Mouse (Mus musculus): ENCODE measurements around the gene Flywch2. TPM values are rescaled to one million over a fixed set of nuclear protein-coding genes. Genes with fewer than 3 reads are reported as not detected.
A peak's percentile ranks its signal among the peaks of the same experiment; 100 is the strongest.

The Flywch2 gene
- polyA plus RNA-seq, 1 experiment from 2014 or later = 44.0 TPM

DNA sequence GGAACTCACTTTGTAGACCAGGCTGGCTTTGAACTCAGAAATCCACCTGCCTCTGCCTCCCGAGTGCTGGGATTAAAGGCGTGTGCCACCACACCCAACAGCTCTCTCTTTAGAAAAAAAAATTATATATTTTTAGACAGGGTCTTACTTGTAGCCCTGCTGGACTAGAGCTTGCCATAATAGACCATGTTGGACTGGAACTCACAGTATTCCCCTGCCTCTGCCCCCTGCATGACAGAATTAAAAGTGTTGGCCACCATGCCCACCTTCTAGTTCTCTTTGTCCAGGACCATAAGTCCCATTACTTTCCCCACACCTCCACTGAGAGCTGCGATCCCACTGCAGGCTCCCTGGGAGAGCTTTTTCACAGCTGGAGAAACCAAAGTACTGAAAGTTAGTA, 38.4 kb downstream of the Flywch2 start:
- peaks cover 53% of the 10 kb centered on the region for H3K27me3 ChIP-seq
- WGBS = 76% methylated on average over 3 of the region's 3 CpGs
- peaks cover 11% of the 10 kb centered on the region for H3K36me3 ChIP-seq
- H3K9ac ChIP-seq = no peak overlapping the region
- H3K27ac ChIP-seq (replicated peaks) = no peak overlapping the region
- no peaks in the 10 kb centered on the region for H3K9me3 ChIP-seq (replicated peaks)
- H3K4me1 ChIP-seq = peaks cover 34% of the 10 kb centered on the region
- no peak for ATAC-seq (ENCODE audit: insufficient number of reproducible peaks, low FRiP score, low TSS enrichment, low read depth)
- H3K4me2 ChIP-seq (replicated peaks) = no peak overlapping the region
- H3K4me3 ChIP-seq (replicated peaks) = no peak overlapping the region

DNA sequence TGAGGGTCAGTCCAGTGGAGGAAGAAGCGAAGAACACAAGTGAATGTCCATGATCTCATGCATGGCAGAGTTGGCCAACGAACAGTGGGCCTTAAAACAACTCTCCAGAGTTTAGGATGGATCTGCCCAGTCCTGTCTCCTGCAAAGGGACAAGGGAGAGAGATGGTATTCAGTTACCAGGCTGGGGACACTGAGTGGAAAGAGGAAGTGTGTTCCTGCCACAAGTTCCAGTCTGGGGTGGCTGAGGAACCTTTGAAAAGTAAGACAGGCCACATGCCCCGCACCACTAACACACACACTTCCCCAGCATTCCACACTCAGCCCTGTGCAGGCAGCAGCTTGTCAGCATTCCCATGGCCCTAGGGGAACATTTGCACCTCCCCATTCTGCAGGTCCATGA, 39.1 kb downstream of the Flywch2 start:
- Histone ChIP-seq H3K4me3 (replicated peaks) (no peak overlapping the region), H3K9ac (no peak overlapping the region), H3K36me3 (peaks cover 4% of the 10 kb centered on the region; the same call in 1 of the 2 replicates), H3K4me2 (replicated peaks) (no peak overlapping the region), H3K9me3 (replicated peaks) (no peaks in the 10 kb centered on the region), H3K4me1 (peaks cover 41% of the 10 kb centered on the region), H3K27me3 (peaks cover 60% of the 10 kb centered on the region), H3K27ac (replicated peaks) (0 out of 2 replicates have a peak overlapping the region, but pooled peaks have one; percentile 22)
- 76% methylated on average over 3 of the region's 3 CpGs for WGBS
- ATAC-seq (ENCODE audit: insufficient number of reproducible peaks, low FRiP score, low TSS enrichment, low read depth) = no peak

DNA sequence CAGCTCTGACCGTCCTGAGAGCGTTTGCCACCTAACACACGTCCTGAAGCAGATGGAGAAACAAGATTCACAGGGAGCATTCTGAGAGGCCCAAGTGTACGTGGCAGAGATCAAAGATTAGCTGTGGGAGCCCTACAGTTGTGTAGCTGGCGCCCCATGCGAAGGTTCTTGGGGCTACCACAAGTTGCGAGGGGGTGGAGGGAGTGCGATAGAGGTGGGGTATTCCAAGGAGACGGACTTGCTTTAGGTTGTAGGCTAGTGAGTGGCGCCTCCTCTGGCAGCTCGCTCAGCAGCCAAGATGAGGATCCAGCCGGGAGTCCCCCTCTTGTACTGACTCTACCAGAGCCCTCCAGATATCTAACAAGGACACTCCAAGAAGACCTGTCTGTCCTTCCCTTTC, 39.6 kb downstream of the Flywch2 start:
- H3K27me3 ChIP-seq = peaks cover 64% of the 10 kb centered on the region
- H3K9ac ChIP-seq = no peak overlapping the region
- 0 out of 2 replicates have a peak overlapping the region, but pooled peaks have one; percentile 22 for H3K27ac ChIP-seq (replicated peaks)
- peak overlapping the region; percentile 42 for H3K4me3 ChIP-seq (replicated peaks)
- no peak for ATAC-seq (ENCODE audit: insufficient number of reproducible peaks, low FRiP score, low TSS enrichment, low read depth)
- H3K36me3 ChIP-seq = no peaks in the 10 kb centered on the region
- peaks cover 45% of the 10 kb centered on the region for H3K4me1 ChIP-seq
- H3K9me3 ChIP-seq (replicated peaks) = no peaks in the 10 kb centered on the region
- H3K4me2 ChIP-seq (replicated peaks) = peak overlapping the region; percentile 62
- WGBS = 5% methylated on average over 12 of the region's 12 CpGs

DNA sequence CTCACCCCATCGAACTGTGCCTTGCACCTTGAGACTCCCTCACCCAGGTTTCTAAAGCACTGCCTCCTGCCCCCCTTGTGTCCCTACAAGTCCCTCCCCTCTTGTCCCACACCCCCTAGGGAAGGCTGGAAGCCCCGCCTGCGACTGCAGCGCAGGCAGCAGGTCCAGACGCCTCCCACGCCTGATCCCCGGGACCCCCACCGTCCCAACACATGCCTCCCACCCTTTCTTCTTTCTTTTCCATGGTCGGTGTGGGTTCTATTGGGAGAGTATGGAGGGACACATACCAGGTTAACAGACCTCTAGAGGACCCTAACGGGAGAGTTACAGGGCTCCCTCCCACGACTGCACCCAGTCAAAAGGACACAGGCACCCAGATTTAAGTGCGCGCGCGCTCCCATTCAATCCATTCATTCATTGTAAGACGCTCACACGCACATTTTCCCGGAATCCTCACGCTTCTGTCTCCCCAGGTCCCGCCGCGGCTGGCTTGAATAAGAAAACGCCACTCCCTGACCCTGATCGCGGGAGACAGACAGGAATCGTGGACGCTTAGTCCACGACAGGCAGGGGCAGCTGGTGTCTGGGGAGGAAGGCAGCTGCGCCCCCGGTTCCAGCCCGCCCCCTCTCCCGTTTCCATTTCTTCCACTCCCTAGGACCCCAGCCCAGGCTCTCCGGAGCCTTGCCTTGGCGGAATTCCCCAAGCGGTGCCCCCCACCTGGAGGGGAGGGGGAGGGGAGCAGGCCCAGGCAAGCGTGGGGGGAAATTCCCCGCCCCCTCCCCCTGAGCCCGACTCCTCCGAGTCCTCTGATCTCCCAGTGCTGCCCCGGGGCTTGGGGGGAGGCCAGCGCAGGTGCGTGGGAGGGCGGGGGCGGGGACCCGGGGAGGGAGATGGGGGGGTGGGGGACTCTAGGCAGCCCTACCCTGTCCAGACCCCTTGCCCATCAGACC, 40.3 kb downstream of the Flywch2 start, which contains the start of gene Kremen2:
Gene Kremen2, minus strand, starts transcription at position 533 of the 951 bp plus-strand sequence.
- Histone ChIP-seq H3K27ac (replicated peaks) (peak within 1 kb of the TSS; percentile 34; the same call in 1 of the 2 replicates), H3K9me3 (replicated peaks) (no peaks in the 10 kb centered on the region), H3K4me3 (replicated peaks) (peak within 1 kb of the TSS; percentile 42), H3K4me1 (peaks cover 49% of the 10 kb centered on the region), H3K4me2 (replicated peaks) (peak within 1 kb of the TSS; percentile 62), H3K27me3 (peaks cover 70% of the 10 kb centered on the region), H3K9ac (no peak within 1 kb of the TSS), H3K36me3 (no peaks in the 10 kb centered on the region)
- 1% methylated on average over 42 of the region's 45 CpGs for WGBS
- no peak for ATAC-seq (ENCODE audit: insufficient number of reproducible peaks, low FRiP score, low TSS enrichment, low read depth)

DNA sequence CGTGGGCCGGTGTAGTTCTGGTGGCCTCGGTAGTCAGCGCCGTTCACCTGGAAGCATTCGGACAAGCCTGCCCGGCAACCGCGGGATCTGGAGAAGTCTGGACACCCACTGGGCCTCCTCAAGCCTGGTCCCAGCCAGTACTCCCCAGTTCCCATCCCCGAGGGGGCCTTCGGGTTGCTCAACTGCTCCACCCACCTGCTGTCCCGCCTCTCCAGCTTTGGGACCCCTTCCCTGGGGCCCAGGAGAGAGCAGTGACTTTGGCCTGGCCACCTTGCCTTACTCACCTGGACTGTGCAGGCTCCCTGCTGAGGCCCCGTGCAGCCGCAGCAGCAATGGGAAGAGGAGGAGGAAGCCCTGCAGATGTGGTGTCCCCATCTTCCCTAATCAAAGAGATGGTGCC, 41.2 kb downstream of the Flywch2 start:
- peaks cover 73% of the 10 kb centered on the region for H3K27me3 ChIP-seq
- peak overlapping the region; percentile 42 for H3K4me3 ChIP-seq (replicated peaks)
- peaks cover 54% of the 10 kb centered on the region for H3K4me1 ChIP-seq
- H3K27ac ChIP-seq (replicated peaks) = no peak overlapping the region
- H3K36me3 ChIP-seq = no peaks in the 10 kb centered on the region
- 3% methylated on average over 14 of the region's 14 CpGs for WGBS
- peak overlapping the region; percentile 62 for H3K4me2 ChIP-seq (replicated peaks)
- ATAC-seq (ENCODE audit: insufficient number of reproducible peaks, low FRiP score, low TSS enrichment, low read depth) = no peak
- no peak overlapping the region for H3K9ac ChIP-seq
- no peaks in the 10 kb centered on the region for H3K9me3 ChIP-seq (replicated peaks)

DNA sequence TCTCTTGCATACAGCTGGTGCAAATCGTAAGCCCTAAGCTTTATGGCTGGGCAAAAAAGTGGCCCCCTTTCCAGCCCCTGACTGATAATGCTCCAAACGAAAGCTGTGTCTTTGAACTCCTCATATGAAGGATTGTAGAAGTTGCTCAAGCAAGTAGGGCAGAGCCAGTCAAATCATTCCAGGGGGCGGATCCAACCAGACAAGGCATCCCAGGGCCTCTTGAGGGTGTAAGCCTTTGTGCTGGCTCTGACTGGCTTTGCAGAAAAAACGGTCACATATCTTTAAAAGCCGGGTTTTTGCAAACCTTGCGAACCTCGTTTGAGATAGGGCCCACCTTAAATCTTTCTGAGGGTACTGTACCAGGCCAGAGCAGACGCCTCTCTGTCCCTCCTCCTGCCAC, 41.8 kb downstream of the Flywch2 start:
- Histone ChIP-seq H3K36me3 (no peaks in the 10 kb centered on the region), H3K9ac (no peak overlapping the region), H3K4me2 (replicated peaks) (peak overlapping the region; percentile 17; the same call in 1 of the 2 replicates), H3K27ac (replicated peaks) (0 out of 2 replicates have a peak overlapping the region, but pooled peaks have one; percentile 4), H3K27me3 (peaks cover 76% of the 10 kb centered on the region), H3K4me3 (replicated peaks) (peak overlapping the region; percentile 42), H3K4me1 (peaks cover 58% of the 10 kb centered on the region), H3K9me3 (replicated peaks) (no peaks in the 10 kb centered on the region)
- WGBS = 19% methylated on average over 8 of the region's 8 CpGs
- no peak for ATAC-seq (ENCODE audit: insufficient number of reproducible peaks, low FRiP score, low TSS enrichment, low read depth)

DNA sequence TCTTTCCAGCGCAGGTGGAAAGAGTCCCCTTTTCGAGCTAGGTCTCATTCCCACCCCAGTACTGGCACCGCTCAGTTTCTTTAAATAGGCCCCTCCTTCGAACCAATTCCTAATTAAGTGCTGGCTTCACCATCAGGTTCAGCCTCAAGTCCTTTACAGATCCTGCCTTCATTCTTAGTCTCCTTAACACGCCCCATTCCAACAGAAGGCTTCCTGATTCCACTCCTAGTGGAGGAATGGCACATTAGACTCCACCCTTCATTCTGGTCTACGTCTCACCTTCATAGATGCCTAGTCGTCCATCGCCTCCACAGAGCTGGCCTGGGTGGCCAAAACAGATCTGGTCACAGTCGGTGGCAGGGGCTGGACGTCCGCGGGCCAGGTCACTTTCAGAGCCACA, 42.9 kb downstream of the Flywch2 start:
- ATAC-seq (ENCODE audit: insufficient number of reproducible peaks, low FRiP score, low TSS enrichment, low read depth) = no peak
- Histone ChIP-seq H3K4me1 (peaks cover 68% of the 10 kb centered on the region), H3K27ac (replicated peaks) (no peak overlapping the region), H3K9me3 (replicated peaks) (no peaks in the 10 kb centered on the region), H3K4me2 (replicated peaks) (peak overlapping the region; percentile 50), H3K4me3 (replicated peaks) (peak overlapping the region; percentile 42), H3K9ac (no peak overlapping the region), H3K27me3 (peaks cover 74% of the 10 kb centered on the region), H3K36me3 (no peaks in the 10 kb centered on the region)
- WGBS = 56% methylated on average over 12 of the region's 12 CpGs

DNA sequence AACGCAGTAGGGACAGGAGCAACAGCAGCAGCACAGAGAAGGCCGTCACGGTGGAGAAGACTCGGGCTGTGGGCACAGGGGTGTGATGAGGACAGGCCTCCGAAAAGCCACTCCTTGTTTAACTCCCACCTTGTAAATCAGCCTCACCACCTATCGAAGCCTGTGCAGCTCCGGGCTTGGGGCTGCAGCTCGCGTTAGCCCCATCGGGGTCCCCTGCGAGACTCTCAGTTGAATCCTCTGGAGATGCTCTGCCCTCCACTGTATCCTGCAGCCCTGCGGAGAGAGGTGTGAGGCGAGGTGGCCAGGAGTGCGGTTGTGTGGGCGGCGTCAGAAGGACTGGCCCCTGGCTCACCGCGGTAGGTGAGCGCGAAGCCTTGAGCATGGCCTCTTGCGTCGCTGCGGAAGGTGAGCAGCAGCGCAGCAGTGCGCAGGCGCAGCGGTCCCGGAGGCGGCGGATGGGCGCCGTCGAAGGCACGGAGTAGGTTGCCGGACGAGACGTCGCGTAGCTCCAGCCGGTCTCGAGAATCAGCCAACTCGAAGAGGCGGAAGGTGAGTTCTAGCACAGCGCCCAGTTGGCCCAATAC, 43.6 kb downstream of the Flywch2 start:
- Histone ChIP-seq H3K27me3 (peaks cover 69% of the 10 kb centered on the region), H3K4me3 (replicated peaks) (peak overlapping the region; percentile 42), H3K9ac (no peak overlapping the region; the same call in 1 of the 2 replicates), H3K9me3 (replicated peaks) (no peaks in the 10 kb centered on the region), H3K27ac (replicated peaks) (no peak overlapping the region), H3K4me2 (replicated peaks) (peak overlapping the region; percentile 50), H3K36me3 (no peaks in the 10 kb centered on the region), H3K4me1 (peaks cover 69% of the 10 kb centered on the region)
- ATAC-seq (ENCODE audit: insufficient number of reproducible peaks, low FRiP score, low TSS enrichment, low read depth) = no peak
- WGBS = 10% methylated on average over 44 of the region's 44 CpGs

DNA sequence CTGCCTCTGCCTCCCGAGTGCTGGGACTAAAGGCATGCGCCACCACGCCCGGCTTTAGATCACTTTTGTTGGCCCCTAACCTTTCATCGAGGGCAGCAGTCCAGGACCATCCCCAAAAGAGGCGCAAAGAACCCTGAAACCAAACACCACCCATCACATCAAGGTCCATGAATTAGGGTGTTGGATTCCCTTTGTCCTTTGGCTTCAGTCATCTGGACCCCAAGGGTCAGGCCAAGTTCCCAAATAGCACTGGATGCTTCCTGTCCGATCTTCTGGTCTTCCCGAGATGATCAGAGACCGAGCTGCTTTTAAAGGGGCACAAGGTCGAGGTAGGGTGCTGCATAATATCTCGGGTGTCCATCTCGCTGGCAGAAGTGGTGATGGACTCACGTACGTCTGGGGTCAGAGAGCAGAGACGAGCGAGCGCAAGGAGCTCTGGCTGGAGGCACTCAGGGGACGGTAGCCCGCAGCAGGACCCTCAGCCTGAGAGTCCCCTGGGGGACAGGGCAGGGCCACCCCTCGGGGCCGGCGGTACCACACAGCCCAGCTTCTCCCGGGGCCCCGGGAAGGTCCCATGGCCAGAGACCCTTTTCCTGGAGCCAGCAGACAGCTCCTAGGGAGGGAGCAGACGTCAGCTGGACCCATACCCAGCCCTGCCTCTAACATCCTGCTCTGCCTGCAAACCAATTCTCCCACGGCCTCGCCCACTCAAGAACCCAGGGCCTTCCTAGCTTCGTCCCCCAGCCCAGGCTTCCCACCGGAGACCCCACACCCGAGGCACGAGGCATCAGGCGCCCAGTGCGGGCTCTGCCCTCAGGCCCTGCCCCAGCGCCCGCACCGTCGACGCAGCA, 44.3 kb downstream of the Flywch2 start:
- Histone ChIP-seq H3K4me2 (replicated peaks) (peak overlapping the region; percentile 50), H3K9me3 (replicated peaks) (no peaks in the 10 kb centered on the region), H3K4me1 (peaks cover 69% of the 10 kb centered on the region), H3K36me3 (peaks cover 4% of the 10 kb centered on the region; the same call in 1 of the 2 replicates), H3K27ac (replicated peaks) (no peak overlapping the region), H3K27me3 (peaks cover 64% of the 10 kb centered on the region), H3K4me3 (replicated peaks) (peak overlapping the region; percentile 42), H3K9ac (no peak overlapping the region; the same call in 1 of the 2 replicates)
- WGBS = 44% methylated on average over 38 of the region's 38 CpGs
- no peak for ATAC-seq (ENCODE audit: insufficient number of reproducible peaks, low FRiP score, low TSS enrichment, low read depth)

DNA sequence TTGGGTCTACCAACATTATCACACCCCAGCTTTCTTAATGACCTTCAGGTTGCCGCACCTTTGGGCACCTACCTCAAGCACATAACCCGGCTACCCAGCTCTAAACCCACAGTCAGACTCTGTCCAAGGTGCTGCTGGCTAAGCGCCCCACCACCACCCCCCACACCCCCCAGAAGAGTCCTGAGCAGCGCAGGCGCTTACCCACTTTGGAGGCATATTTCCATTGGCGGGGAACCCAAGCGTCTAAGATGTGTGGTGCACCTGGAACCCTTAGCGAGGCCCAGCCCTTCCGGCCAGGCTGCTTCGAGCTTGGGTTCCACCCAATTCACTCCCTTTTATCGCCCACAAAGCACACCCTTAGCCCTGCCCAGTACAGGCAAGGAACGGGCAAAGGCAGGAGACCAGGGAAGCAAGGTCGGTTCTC, 45.3 kb downstream of the Flywch2 start, which contains the start of gene Paqr4:
Gene Paqr4, minus strand, starts transcription at position 270 of the 424 bp plus-strand sequence.
- Histone ChIP-seq H3K27me3 (peaks cover 54% of the 10 kb centered on the region), H3K4me3 (replicated peaks) (peak within 1 kb of the TSS; percentile 60), H3K4me2 (replicated peaks) (peak within 1 kb of the TSS; percentile 98), H3K4me1 (peaks cover 59% of the 10 kb centered on the region), H3K9me3 (replicated peaks) (no peaks in the 10 kb centered on the region), H3K36me3 (peaks cover 6% of the 10 kb centered on the region; the same call in 1 of the 2 replicates), H3K27ac (replicated peaks) (peak within 1 kb of the TSS; percentile 55; the same call in 1 of the 2 replicates), H3K9ac (peak within 1 kb of the TSS; percentile 39)
- peak; percentile 25 for ATAC-seq (ENCODE audit: insufficient number of reproducible peaks, low FRiP score, low TSS enrichment, low read depth)
- WGBS = 5% methylated on average over 13 of the region's 13 CpGs
